In genomic region chr9:77969192-77969953, GRCm38 (mm10) we compare ENCODE assay signal across 23 mouse cellular contexts. TPM values are rescaled to one million over a fixed set of nuclear protein-coding genes. Genes with fewer than 3 reads are reported as not detected.
A peak's percentile ranks its signal among the peaks of the same experiment; 100 is the strongest.
DNase-seq lines count a peak whose midpoint lies in the region; ATAC-seq and TF ChIP-seq lines count a peak whose summit lies in the region.
"Had no signal": no experiment of that assay in that cellular context is flagged by ENCODE, and none has a peak within 500 bp of the region (broad histone marks: within the 10 kb centered on the region; RNA-seq: fewer than 3 reads in every experiment).

No protein-coding gene starts in this region.

- peaks cover 46% of the 10 kb centered on the region for H3K4me1 ChIP-seq in heart, embryonic 12.5 days (replicated peaks)
- H3K4me1 ChIP-seq in intestine, embryonic 16.5 days (ENCODE audit: control insufficient read depth, insufficient read depth, low read length): peaks cover 3% of the 10 kb centered on the region
- H3K4me1 ChIP-seq in intestine, embryonic 15.5 days (replicated peaks): peaks cover under 1% of the 10 kb centered on the region; the same call in 1 of the 2 replicates
- H3K4me1 ChIP-seq in lung, postnatal 0 days (ENCODE audit: insufficient read depth, low read depth, low read length): peaks cover 3% of the 10 kb centered on the region

- H3K9me3 ChIP-seq in heart, embryonic 12.5 days (replicated peaks): no peaks in the 10 kb centered on the region
- no peaks in the 10 kb centered on the region for H3K9me3 ChIP-seq in intestine, embryonic 16.5 days (ENCODE audit: control insufficient read depth, low read length)
- no peaks in the 10 kb centered on the region for H3K9me3 ChIP-seq in intestine, embryonic 15.5 days
- no peaks in the 10 kb centered on the region for H3K9me3 ChIP-seq in lung, postnatal 0 days (ENCODE audit: low read length)
- H3K9me3 ChIP-seq: forebrain, embryonic 10.5 days; forebrain, embryonic 13.5 days; heart, embryonic 15.5 days; hindbrain, embryonic 12.5 days; hindbrain, embryonic 15.5 days had no signal

- H3K27me3 ChIP-seq in heart, embryonic 12.5 days (replicated peaks): no peaks in the 10 kb centered on the region
- no peaks in the 10 kb centered on the region for H3K27me3 ChIP-seq in intestine, embryonic 16.5 days (replicated peaks; ENCODE audit: control insufficient read depth, insufficient read depth, low read length)
- H3K27me3 ChIP-seq in intestine, embryonic 15.5 days (replicated peaks): no peaks in the 10 kb centered on the region
- no peaks in the 10 kb centered on the region for H3K27me3 ChIP-seq in lung, postnatal 0 days (replicated peaks; ENCODE audit: insufficient read depth, low read length)
- H3K27me3 ChIP-seq: forebrain, embryonic 13.5 days; heart, embryonic 15.5 days; hindbrain, embryonic 12.5 days; hindbrain, embryonic 15.5 days had no signal

- DNase-seq in heart, adult 18-20 months: no peak
- DNase-seq in lung, postnatal 0 days (ENCODE audit: low spot score): peak; percentile 81
- DNase-seq in lung, postnatal 4 days: no peak
- DNase-seq in cerebellum, adult 11-12 months: no peak
- DNase-seq: adrenal gland, adult 8-10 months; adrenal gland, postnatal 25 days; cerebellum, adult 18-20 months; cerebellum, adult 9-10 months; cerebellum, postnatal 14 days; gastrocnemius, postnatal 10 days; gastrocnemius, postnatal 36 days; kidney, adult 18-20 months had no signal

- H3K9ac ChIP-seq in heart, embryonic 12.5 days: no peak overlapping the region
- no peak overlapping the region for H3K9ac ChIP-seq in intestine, embryonic 16.5 days (ENCODE audit: low read depth, low read length)
- H3K9ac ChIP-seq in intestine, embryonic 15.5 days: no peak overlapping the region
- H3K9ac ChIP-seq in lung, postnatal 0 days (replicated peaks; ENCODE audit: low read depth): no peak overlapping the region
- H3K9ac ChIP-seq: forebrain, embryonic 13.5 days; heart, embryonic 15.5 days; hindbrain, embryonic 12.5 days; hindbrain, embryonic 15.5 days had no signal

- peak overlapping the region; percentile 34; the same call in 1 of the 2 replicates for H3K27ac ChIP-seq in heart, embryonic 12.5 days (ENCODE audit: poor library complexity, severe bottlenecking)
- no peak overlapping the region for H3K27ac ChIP-seq in intestine, embryonic 16.5 days (ENCODE audit: low read length)
- no peak overlapping the region for H3K27ac ChIP-seq in intestine, embryonic 15.5 days
- peak overlapping the region; percentile 96 for H3K27ac ChIP-seq in lung, postnatal 0 days (ENCODE audit: low read length)
- H3K27ac ChIP-seq: forebrain, embryonic 10.5 days; forebrain, embryonic 13.5 days; heart, embryonic 15.5 days; hindbrain, embryonic 12.5 days; hindbrain, embryonic 15.5 days had no signal

- H3K4me3 ChIP-seq in heart, embryonic 12.5 days: no peak overlapping the region
- no peak overlapping the region for H3K4me3 ChIP-seq in intestine, embryonic 16.5 days (ENCODE audit: low read length)
- no peak overlapping the region for H3K4me3 ChIP-seq in intestine, embryonic 15.5 days (replicated peaks)
- no peak overlapping the region for H3K4me3 ChIP-seq in lung, postnatal 0 days (ENCODE audit: low read depth, low read length)
- H3K4me3 ChIP-seq: forebrain, embryonic 10.5 days; forebrain, embryonic 13.5 days; heart, embryonic 15.5 days; hindbrain, embryonic 12.5 days; hindbrain, embryonic 15.5 days had no signal

- H3K36me3 ChIP-seq in heart, embryonic 12.5 days: no peaks in the 10 kb centered on the region
- H3K36me3 ChIP-seq in intestine, embryonic 16.5 days (ENCODE audit: control insufficient read depth, insufficient read depth, low read length): no peaks in the 10 kb centered on the region
- H3K36me3 ChIP-seq in intestine, embryonic 15.5 days: no peaks in the 10 kb centered on the region
- no peaks in the 10 kb centered on the region for H3K36me3 ChIP-seq in lung, postnatal 0 days (ENCODE audit: insufficient read depth, low read length)
- H3K36me3 ChIP-seq: heart, embryonic 15.5 days; hindbrain, embryonic 12.5 days; hindbrain, embryonic 15.5 days had no signal

- no peak overlapping the region for H3K4me2 ChIP-seq in heart, embryonic 12.5 days
- H3K4me2 ChIP-seq in intestine, embryonic 16.5 days (ENCODE audit: low read depth, low read length): no peak overlapping the region
- H3K4me2 ChIP-seq in intestine, embryonic 15.5 days (replicated peaks): no peak overlapping the region
- H3K4me2 ChIP-seq in lung, postnatal 0 days (replicated peaks; ENCODE audit: low read depth, low read length): no peak overlapping the region
- H3K4me2 ChIP-seq: forebrain, embryonic 13.5 days; heart, embryonic 15.5 days; hindbrain, embryonic 12.5 days; hindbrain, embryonic 15.5 days had no signal

- TF ChIP-seq CTCF in lung, postnatal 0 days (IDR thresholded peaks at IDR 0.05): peak; percentile 45

- TF ChIP-seq EP300 in lung, postnatal 0 days (IDR thresholded peaks at IDR 0.05): peak; percentile 38; the same call in 1 of the 2 replicates

- WGBS in heart, embryonic 12.5 days: 42% methylated on average over 6 of the region's 6 CpGs
- WGBS in intestine, embryonic 16.5 days: 71% methylated on average over 6 of the region's 6 CpGs
- 71% methylated on average over 6 of the region's 6 CpGs for WGBS in intestine, embryonic 15.5 days
- WGBS in lung, postnatal 0 days: 59% methylated on average over 6 of the region's 6 CpGs

- 0 out of 2 replicates have a peak, but pooled peaks have one; percentile 63 for ATAC-seq in heart, embryonic 12.5 days (ENCODE audit: insufficient number of reproducible peaks, low FRiP score)
- 0 out of 2 replicates have a peak, but pooled peaks have one; percentile 40 for ATAC-seq in intestine, embryonic 16.5 days
- no peak for ATAC-seq in intestine, embryonic 15.5 days
- ATAC-seq in lung, postnatal 0 days: peak; percentile 39
- ATAC-seq: activated CD4-positive, CD25-positive, alpha-beta regulatory T cell, adult 4 months; CD4-positive, CD25-positive, alpha-beta regulatory T cell, adult 4 months; forebrain, embryonic 13.5 days; forebrain, embryonic 16.5 days had no signal

RNA-seq across cellular contexts. Expression of gene Elovl5, which starts 52.2 kb away (rescaled TPM):
- 84.9 and 86.5 TPM in 2 replicates for polyA plus RNA-seq in heart, embryonic 12.5 days (2016; fragmentation: Nextera tagmentation; extraction: Ambion mirVana)
- total RNA-seq in heart, adult 18-20 months (2021): 10 to 100 TPM; 37.3 to 39.0 TPM
- 67.9 and 70.9 TPM in 2 replicates for polyA plus RNA-seq in intestine, embryonic 16.5 days (2015; fragmentation: Nextera tagmentation; extraction: Ambion mirVana)
- 70.9 and 76.9 TPM in 2 replicates for polyA plus RNA-seq in intestine, embryonic 15.5 days (2015; fragmentation: Nextera tagmentation; extraction: Ambion mirVana)
- 179 and 213 TPM in 2 replicates for polyA plus RNA-seq in lung, postnatal 0 days (2015; fragmentation: Nextera tagmentation; extraction: Ambion mirVana)

Comparison
In these comparisons a context has a peak if more than half of its experiments do, and no peak if none do; other contexts are left out.
1. H3K27ac ChIP-seq: peak in heart, embryonic 12.5 days (single experiment) and lung, postnatal 0 days (single experiment); none in intestine, embryonic 16.5 days (single experiment) and intestine, embryonic 15.5 days (single experiment).